Mouse (Mus musculus) cerebellum, postnatal 14 days (tissue): ENCODE measurements around the gene Tgds.
"Not testable (repeated sequence)": the region's sequence is repeated elsewhere in the genome, so short reads cannot be mapped to it uniquely, and the experiment has no call there.

ENCODE experiments used
- DNase-seq, 2 experiments: peaks; one replicate each; pipeline ENCODE4 v3.0.0; 2021; ENCODE audit warnings: mixed read lengths in 2 of 2

Gene Tgds

DNA sequence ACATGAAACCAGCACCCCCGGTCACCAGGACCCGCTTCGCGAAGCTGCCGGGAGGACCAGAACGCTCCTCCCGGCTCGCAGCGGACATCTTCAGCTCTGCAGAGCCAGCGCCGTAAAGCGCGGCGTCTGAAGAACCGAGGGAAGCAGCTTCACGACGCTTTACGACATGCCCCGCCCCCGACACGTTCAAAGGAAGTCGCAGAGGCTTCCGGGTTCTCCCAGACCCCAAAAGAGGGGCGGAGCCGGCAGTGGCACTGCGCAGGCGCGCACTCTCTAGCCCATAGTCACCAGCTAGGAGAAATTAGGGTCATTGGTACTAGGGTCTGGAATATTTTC, at the start of gene Tgds:
Gene Tgds, minus strand, starts transcription at position 114 of the 336 bp plus-strand sequence.
- DNase-seq: peak; percentile 99

DNA sequence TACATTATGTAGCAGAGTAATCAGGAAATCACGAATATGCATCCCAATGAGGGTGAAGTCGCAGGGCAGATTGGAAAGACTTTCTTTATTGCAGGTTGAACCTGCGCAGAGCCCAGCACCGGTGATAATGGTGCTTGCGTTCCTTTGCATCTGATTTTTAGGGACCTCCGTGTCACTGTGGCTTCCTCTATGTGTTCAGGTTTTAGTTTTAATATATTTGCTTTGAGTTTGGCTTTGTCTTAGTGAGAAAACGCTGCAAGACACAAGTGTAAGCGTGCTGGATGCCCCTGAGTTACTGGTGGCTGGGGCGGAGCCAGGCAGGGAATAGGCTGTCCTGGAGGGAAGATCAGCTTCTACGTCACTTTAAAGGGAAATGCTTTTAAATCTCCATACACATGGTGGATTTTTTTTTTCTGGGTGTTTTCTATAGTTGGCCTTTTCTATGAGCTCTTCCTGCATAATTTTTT, 48.2 kb upstream of the Tgds start:
- DNase-seq: peak; percentile 55 to 70

DNA sequence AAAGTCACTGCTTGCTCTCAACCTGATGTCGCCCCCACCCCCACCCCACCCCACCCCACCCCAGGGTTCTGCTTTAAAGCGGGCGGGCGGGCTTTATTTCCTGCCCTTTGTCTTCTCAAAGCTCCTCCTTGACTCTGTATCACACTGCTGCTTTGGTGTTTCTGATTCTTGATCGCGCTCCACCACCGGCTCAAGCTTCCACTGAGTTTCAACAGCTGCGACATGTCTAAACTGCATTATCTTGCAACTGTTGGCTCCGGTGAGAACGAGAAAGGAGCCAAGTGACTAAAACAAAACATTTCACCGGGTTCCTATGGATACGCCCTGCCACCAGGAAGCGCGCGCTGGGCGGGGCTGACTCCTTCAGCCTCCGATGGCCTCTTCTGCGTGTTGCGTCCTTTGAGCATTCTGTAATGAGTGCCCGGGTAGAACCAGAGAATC, 47.6 kb upstream of the Tgds start:
- peak; percentile 50 to 59 for DNase-seq

DNA sequence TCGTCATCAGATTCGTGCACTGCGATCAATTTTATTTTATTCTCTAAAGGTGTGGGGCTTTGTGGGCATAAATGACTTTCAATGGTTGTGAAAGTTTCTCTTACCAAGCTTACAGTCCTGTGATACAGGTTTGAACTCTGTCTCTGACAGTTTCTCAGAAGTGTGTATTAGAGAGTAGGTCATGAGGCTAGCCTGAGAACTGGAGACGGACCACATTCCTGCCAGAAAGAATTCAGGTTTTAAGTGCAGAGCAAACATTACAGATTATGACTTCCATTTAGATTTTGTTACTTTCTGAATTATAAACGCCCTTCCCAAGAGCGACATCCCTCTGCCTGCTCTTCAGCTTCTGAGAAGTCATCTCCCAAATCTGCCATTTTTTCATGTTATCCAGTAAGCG, 47.1 kb upstream of the Tgds start:
- no peak for DNase-seq

DNA sequence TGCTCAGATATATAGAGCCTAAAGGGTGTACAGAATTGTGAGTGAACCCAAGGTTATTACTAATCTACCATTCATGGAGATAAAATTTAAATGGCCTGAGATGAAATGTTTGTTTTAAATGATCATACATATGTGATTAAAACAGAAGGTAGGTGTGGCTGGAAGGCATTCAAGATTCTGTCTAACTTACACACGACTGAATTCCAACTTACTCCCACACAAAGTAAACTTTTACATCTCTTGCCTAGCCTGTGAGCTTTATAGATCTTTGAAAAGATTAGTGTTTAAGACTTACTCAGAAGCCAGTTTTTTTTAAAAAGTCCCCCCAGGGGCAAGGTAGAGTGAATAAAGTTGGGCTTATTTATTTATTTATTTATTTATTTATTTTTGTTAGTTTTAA, 46.7 kb upstream of the Tgds start:
- DNase-seq: no peak

DNA sequence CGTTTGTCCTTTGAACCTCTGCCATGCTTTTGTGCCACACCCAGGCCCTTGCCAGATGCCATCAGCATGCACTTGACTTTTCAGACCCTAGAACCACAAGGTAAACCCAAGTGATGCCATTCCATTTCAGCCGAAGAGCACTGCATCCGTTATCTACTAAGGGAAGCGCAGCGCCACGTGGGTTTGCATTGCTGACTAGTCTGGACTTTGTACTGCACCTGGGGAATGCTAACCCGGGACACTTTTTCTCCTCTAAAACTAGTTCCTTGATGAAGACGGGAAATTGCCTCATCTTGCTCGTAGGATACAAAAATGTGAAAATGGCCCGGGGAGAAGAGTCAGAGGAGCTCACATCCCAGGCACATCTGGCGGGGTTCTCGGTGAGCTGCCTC, 43.1 kb upstream of the Tgds start:
- no peak for DNase-seq

DNA sequence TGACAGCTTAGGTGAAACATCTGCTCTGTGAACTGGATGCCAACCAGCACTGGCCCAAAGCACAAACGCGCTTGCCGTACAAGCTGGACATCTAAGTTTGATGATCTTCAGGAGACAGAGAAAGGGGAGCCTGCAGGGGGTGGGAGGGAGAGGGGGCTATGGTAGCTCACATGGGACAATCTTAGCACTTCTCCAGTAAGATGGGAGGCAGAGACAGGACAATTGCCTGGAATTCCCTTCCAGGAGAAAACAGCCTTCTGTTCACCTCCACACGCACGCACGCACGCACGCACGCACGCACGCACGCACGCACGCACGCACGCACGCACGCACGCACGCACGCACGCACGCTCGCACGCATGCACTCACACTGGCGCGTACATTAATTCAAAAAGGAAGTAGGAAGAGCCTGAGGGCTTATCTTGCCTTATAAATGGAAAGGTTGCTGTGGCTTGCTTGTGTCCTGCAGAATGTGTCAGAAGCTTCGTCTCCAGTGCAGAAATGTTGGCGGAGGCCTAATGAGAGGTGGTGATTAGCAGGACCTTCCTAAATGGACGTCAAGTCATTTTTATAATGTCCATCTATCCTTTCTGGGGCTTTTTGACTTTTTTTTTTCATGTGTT, 42.6 kb upstream of the Tgds start:
- no peak for DNase-seq

DNA sequence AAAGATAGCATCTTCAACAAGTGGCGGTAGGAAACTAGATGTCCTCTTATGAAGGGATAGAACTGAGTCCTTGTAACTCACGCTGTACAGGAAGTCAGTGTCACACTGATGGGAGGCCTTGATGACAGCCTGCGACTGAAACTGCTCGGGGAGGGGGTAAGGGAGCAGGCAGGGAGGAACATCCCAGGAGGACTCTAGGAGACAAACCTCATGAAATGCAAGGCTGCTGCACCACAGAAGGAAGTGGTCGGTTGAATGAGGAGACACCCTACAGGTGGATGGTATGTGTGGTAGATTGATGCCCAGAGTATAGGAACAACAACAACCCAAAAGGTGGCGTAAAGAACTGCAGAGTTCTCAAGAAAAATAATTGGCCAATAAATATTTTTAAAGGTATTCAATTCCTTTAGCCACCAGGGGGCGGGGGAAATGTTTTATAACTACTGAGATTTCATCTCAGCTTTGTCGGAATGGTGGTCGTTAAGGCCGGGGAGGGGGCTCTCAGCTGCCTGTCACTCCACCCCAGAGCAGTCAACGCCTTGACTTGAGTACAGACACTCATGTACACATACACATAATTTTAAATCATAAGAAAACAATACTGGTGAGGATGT, 41.1 kb upstream of the Tgds start:
- no peak for DNase-seq

DNA sequence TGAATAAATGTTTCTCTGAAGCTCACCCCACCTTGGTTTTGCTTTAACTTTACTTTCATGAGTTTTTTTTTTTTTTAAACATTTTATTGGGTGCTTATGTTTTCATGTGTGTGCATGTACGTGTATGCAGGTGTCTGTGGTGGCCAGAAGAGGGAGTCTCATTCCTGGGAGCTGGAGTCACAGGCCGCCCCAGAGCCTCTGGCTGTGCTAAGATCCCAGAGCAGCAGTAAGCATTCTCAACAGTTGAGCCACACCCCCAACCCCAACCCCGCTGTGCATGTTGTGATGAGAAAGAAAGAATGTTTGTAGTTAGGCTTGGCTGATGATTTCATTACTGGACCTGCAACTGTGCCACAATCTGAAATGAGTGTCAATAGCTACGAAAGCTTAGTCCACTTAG, 36.2 kb upstream of the Tgds start:
- DNase-seq: no peak

DNA sequence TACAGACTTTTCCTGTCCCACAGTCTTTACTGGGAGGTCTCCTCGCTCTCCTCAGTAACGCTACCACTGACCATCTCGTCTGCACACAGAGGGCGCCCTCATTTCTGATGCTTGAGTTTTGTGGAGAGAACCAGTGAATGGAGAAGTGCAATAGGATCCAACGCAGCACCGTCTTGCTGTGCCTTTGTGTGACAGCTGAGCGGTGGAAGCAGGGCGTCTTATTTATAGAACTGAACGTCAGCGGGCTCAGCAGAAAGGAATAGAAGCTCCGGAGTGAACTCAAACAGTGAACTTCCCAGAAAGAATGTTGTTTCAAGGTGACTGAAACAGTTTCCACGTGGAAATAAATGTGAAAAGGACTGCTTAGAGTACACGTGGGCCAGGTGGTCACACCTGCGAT, 30.1 kb upstream of the Tgds start:
- DNase-seq: no peak

DNA sequence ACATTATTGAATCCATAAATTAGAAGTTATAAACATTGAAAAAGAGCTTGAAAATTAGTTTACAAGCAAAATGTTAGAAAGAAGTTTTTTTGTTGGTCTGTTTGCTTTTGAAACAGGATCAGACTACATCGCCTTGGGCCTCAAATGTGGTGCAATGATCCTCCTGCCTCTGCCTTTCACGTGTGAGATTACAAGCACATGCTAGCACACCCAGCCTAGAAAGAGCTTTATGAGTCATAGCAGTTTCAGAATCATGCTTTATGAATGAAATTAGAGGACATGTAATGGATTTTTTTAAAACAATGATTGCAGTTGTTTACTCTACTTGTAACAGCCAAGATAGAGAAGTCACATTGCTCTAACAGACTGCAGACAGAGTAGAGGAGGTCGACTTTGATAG, 29.2 kb upstream of the Tgds start:
- no peak for DNase-seq

DNA sequence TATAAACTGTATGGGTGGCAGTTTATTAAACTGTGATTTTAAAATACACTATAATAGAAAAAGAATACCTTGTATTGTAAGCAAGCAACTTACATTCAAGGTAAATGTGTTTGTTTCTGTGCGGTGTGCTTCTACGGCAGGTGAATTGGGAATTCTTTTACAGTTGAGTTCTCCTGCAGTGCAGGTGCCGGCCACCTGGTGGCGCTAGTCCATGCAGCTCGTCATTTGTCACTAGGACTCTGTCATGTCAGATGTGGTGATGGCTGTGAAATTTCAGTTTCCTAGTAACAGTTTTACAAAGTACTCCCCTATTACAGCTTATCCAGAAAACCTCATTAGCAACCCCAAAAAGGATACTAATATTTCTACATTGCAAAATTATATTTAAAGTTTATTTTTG, 24.6 kb upstream of the Tgds start:
- DNase-seq: peak; percentile 67 to 80

DNA sequence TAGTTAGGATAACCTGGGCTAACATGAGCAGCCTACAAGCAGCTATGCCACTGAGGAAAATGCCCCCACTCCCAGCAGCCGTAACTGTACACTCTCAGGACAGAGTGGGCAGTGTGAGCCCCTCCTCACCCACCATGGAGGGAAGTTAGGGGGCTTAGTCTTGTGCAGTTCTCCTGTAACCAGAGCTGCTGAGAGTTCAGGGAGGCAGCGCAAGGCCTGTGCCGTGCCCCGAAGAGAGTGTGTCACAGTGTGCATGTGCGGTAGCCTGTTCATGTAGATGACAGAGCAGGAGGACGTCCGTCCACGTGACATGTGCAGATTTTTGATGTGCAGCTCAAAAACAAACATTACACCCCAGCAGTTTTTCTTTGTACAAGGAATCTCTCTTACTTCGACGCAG, 24.2 kb upstream of the Tgds start:
- no peak for DNase-seq

DNA sequence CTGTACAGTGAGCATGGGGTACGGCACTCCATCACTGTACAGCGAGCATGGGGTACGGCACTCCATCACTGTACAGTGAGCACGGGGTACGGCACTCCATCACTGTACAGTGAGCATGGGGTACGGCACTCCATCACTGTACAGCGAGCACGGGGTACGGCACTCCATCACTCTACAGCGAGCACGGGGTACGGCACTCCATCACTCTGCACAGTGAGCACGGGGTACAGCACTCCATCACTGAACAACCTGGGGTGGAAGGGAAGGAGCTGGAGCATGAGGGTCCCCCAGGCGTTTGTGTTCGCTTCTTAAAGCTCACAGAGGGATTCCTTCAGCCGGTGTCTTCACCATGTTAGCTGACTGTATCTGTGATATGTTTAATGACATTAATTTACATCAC, 23.5 kb upstream of the Tgds start:
- not testable (repeated sequence) for DNase-seq

DNA sequence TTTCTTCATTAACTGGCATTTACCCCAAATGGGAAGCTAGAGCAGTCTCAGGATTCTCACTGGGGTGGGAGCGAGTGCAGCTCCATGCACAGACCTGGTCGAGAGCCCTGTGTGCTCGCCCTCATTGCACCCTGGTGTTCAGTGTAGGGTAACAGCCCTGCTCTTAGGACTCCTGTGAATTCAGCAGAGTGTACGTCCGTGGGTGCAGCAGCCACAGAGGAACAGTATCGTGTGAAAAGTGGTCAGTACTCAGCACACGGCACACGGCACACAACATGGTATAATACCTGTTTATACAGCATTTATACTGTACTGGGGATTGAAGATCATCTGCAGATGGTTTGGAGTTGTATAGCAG, 19.7 kb upstream of the Tgds start:
- DNase-seq: no peak

DNA sequence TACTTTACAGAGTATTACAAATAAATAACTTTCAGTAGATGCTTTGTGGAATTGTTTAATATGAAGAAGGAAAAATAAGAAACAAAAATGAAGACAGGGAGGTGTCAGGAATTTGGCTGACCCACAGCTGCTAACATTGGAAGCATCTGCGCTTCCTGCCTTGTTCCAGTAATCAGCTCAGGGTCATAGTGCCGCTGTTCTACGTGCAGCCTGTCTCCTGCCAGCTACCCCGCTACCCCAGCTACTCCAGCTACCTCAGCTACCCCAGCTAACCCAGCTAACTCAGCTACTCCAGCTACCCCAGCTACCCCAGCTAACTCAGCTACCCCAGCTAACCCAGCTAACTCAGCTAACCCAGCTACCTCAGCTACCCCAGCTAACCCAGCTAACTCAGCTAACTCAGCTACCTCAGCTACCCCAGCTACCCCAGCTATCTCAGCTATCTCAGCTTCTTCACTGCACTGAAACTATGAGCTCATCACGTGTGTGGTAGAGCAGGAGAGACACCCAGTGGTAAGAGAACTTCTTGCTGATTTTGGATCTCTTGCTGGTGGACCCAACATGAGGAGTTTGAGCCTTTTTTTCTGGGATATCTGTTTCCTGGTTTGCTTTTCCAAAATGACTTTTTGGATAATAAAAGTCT, 19.2 kb upstream of the Tgds start:
- DNase-seq: peak in 1 of 2 experiments; percentile 26

DNA sequence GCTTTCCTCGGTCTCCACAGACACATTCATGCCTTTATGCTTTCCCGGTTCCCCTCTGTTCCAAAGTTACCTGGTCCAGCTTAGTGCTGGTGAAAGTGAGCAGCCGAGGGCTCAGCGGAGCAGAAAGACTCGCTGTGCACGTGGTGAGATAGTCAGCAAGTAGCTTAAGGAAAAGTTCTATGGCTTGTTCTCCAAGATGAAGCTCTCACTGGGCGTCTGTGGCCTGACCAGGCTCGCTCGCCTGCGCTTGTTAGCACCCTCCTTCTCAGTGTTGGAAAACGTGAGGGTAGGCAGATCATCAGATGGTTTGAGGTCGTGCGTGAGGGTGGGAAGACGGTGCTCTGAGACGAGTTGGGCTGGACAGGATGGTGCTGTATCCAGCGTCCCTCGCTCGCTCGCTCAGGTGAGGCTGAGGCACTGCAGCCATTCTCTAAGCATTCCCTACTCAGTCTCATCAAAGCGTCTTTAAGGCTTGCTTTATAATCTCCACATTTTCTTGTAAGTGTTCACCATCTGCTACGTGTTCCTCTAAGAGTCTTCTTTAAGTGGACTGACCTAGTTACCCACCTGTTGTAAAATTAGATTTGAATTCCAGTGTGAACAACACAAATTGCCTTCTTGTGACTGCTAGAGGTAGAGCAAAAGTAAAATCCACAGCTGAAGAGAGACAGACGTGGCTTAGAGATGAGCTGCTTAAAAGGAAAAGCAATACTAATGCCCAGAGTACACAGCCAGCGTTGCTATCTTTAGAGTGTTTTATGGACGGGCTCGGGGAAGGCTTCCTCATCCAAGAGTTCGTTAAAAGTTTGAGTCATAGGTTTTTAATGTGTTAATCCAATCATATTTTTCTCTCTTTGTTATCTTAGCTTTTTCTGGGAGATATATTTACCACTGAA, 18.3 kb upstream of the Tgds start:
- DNase-seq: no peak

DNA sequence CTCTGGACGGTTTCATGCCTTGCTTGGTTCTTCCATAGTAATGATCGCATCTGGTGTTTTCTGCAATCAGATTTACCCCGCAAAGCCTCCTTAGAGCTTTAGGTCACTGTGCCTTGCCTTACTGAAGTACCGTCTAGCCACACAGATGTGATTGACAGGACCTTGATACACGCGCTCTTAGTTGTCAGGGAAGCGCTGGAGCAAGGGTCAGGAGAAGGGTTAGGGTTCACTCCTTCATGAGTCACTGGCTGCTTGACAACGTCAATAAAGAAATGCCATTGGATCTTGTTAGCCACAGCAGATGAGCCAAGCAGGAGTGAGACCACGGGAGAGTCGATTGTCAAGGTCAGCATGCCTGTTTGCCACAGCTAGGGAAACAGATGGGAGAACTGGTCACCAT, 16.0 kb upstream of the Tgds start:
- DNase-seq: no peak

DNA sequence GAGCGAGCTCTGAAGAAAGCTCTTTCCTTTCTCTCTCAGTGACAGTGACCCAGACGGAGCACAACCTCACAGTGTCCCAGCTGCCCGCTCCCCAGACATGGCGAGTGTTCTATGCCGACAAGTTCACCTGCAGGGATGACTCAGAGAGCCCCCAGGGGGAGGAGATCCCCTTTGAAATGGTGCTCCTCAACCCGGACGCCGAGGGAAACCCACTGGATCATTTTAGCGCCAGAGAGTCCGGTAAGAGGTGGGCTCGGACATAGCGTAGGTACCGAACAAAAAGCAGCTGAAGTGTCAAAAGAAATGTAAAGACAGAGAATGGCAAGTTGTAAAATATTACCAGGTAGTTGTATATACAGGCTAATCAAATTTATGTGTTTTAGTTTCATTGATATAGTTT, 15.5 kb upstream of the Tgds start:
- DNase-seq: no peak

DNA sequence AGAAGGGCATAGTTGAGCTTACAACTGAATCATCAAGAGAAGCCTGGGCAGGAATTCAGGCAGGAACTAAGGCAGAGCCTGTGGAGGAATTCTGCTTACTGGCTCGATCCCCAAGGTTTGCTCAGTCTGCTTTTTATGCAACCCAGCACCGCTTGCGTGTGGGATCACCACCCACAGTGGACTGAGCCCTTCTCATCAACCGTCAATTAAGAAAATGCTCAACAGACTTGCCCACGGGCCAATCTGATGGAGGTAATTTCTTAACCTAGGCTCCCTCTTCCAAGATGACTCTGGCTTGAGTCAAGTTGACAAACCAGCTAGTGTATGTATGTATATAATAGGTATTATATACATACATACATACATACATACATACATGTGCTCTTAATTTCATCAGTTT, 9.7 kb upstream of the Tgds start:
- DNase-seq: no peak

DNA sequence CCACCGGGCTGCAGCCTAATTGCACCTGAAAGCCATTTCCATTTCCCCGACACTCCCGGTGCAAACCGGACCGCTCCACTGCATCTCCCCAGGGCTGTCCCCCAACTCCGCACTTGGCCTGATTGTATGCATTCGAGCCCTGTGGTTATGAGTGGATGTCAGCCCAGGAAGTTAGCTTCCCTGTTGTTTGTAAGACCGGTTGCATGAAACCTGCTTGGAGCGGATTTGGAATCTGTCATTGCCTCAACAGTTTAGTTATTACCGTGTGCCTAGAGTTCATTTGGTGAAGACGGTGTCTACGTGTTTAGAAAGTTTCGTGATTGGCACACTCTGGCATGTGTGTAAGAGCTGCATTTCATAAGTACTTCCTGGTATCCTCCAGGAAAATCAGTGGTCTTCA, 4.9 kb upstream of the Tgds start:
- no peak for DNase-seq

DNA sequence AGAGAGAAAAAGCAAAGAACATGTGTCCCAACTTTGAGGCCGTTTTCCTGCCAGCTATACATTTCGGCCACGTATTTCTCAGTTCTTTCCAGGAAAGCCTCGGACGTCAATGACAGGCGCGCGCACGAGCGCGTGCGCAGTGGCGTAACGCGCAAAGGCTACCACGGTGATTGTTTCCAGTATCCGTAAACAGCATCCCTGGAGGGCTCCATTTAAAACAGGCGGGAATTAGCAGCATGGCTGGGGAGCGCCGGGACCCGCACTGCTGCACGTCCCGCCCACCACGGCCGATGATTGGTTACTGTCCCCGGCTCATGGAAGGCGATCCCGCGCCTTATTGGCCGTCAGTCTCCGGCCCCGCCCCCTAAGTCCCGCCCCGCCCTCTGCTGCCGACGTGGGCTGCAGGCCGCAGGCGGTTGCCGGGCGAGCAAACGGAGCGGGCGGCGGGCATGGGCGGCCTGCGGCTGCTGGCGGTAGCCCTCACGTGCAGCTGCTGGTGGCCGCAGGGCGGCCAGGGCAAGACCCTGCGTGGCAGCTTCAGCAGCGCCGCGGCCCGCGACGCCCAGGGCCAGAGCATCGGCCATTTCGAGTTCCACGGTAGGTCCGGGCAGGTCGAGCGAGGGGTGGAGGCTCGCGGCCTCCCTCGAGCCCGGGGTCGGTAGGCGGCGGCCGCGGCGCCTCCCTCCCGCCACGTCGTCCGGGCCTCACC, 4.3 kb upstream of the Tgds start, which contains the start of gene Gpr180:
Gene Gpr180, plus strand, starts transcription at position 415 of the 709 bp plus-strand sequence.
- peak; percentile 99 for DNase-seq
